In the genomic region with DNA sequence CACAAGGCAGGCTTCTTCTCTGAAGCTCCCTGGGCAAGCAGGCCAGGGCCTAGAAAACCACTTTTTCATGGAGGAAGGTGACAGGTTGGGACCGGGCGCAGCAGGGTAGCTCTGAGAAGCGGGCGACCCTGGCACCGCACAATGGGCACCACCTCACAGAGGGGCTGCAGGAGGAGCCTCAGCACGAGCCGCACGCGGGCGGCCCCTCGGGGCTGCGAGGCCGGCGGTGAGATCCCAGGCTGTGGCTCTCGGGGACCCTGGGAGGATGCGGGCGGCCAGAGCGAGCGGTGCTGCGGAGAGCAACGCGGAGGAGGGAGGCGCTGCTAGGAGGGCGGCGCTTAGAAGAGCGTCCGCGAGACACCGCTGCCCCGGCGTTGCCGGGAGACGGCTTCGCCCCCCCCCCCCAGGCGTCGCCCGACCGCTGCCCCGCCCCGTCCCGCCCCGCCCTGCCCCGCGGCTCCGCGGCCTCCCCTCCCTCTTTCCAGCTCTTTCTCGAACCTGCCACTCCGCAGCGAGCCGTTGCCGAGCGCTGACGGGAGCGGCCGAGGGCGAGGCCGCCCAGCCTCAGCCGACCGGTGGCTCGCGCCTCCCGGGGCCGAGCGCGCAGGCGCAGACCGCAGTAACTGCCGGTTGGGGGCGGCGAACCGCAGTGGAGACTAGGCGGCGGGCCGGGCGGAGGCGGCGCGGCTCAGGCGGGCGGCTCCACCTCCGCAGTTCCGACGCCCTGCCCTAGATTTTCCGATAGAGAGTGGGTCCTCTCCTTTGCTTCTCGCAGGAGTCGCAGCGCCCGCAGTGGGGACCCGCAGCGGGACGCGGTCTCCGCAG, we compare ENCODE assay signal across 8 mouse cellular contexts. TPM values are rescaled to one million over a fixed set of nuclear protein-coding genes. Genes with fewer than 3 reads are reported as not detected.
A peak's percentile ranks its signal among the peaks of the same experiment; 100 is the strongest.
DNase-seq lines count a peak whose midpoint lies in the region; ATAC-seq lines count a peak whose summit lies in the region.

No protein-coding gene starts in this region.

- peaks cover 16% of the 10 kb centered on the region for H3K27me3 ChIP-seq in embryonic facial prominence, embryonic 10.5 days (replicated peaks; ENCODE audit: low read depth, poor library complexity, severe bottlenecking)
- H3K27me3 ChIP-seq in midbrain, embryonic 11.5 days (ENCODE audit: control insufficient read depth, insufficient read depth, low read length), result no peaks in the 10 kb centered on the region

- under 1% methylated on average over 90 of the region's 93 CpGs for WGBS in embryonic facial prominence, embryonic 10.5 days
- WGBS in midbrain, embryonic 11.5 days, result under 1% methylated on average over 81 of the region's 93 CpGs

- DNase-seq in adrenal gland, postnatal 14 days, result peak; percentile 96
- peak; percentile 93 for DNase-seq in embryonic facial prominence, embryonic 10.5 days (ENCODE audit: low spot score)
- DNase-seq in kidney, adult 11 months, result peak; percentile 89
- DNase-seq in left cerebral cortex, postnatal 4 days, result peak; percentile 95
- DNase-seq in midbrain, embryonic 11.5 days (ENCODE audit: low spot score, missing footprints), result peak; percentile 100
- DNase-seq in right cerebral cortex, postnatal 4 days, result peak; percentile 96
- peak; percentile 90 for DNase-seq in yolk sac, embryonic 10.5 days (ENCODE audit: low spot score)

- H3K36me3 ChIP-seq in embryonic facial prominence, embryonic 10.5 days (replicated peaks), result no peaks in the 10 kb centered on the region
- no peaks in the 10 kb centered on the region for H3K36me3 ChIP-seq in midbrain, embryonic 11.5 days (ENCODE audit: control insufficient read depth, insufficient read depth, low read length)

- peak overlapping the region; percentile 92 for H3K4me2 ChIP-seq in midbrain, embryonic 11.5 days

- peak overlapping the region; percentile 75 for H3K9ac ChIP-seq in midbrain, embryonic 11.5 days (ENCODE audit: low read length)

- H3K27ac ChIP-seq in embryonic facial prominence, embryonic 10.5 days (replicated peaks), result peak overlapping the region; percentile 88
- peak overlapping the region; percentile 89 for H3K27ac ChIP-seq in midbrain, embryonic 11.5 days (ENCODE audit: low read depth, low read length)

- H3K4me3 ChIP-seq in embryonic facial prominence, embryonic 10.5 days, result peak overlapping the region; percentile 82
- H3K4me3 ChIP-seq in midbrain, embryonic 11.5 days (ENCODE audit: low read depth, low read length), result peak overlapping the region; percentile 79

- peaks cover 22% of the 10 kb centered on the region for H3K4me1 ChIP-seq in embryonic facial prominence, embryonic 10.5 days
- H3K4me1 ChIP-seq in midbrain, embryonic 11.5 days (ENCODE audit: control insufficient read depth, insufficient read depth, low read length), result peaks cover 6% of the 10 kb centered on the region; the same call in 1 of the 2 replicates

- intact Hi-C loops in left cerebral cortex, postnatal 4 days (cut with DNase I), result loop anchor here (5.0 kb wide), 1 partner anchor 218 kb away; no protein-coding TSS in a partner anchor

- peak; percentile 69 for ATAC-seq in granulocyte monocyte progenitor cell, adult 5-6 weeks (replicated peaks; ENCODE audit: poor library complexity, severe bottlenecking)
- ATAC-seq in midbrain, embryonic 11.5 days (ENCODE audit: low FRiP score), result peak; percentile 95

- H3K9me3 ChIP-seq in embryonic facial prominence, embryonic 10.5 days, result no peaks in the 10 kb centered on the region
- H3K9me3 ChIP-seq in midbrain, embryonic 11.5 days (ENCODE audit: control insufficient read depth, low read length), result no peaks in the 10 kb centered on the region

RNA-seq across cellular contexts. Expression of gene Hspa4l, which starts 0.8 kb away (rescaled TPM):
- total RNA-seq in adrenal gland, postnatal 14 days (2021), result 30.4 and 36.2 TPM in 2 replicates
- polyA plus RNA-seq in embryonic facial prominence, embryonic 10.5 days (2016; fragmentation: Nextera tagmentation; extraction: Ambion mirVana), result 20.9 and 27.8 TPM in 2 replicates
- 14.8 and 23.1 TPM in 2 replicates for total RNA-seq in granulocyte monocyte progenitor cell, adult 5-6 weeks (2014; fragmentation: Nextera tagmentation)
- total RNA-seq in granulocyte monocyte progenitor cell, adult 5-6 weeks (2017), result 36.2 and 41.4 TPM in 2 replicates
- 10 to 100 TPM; 55.6 to 55.8 TPM for total RNA-seq in left cerebral cortex, postnatal 4 days (2021)
- 68.3 and 77.0 TPM in 2 replicates for polyA plus RNA-seq in midbrain, embryonic 11.5 days (2014; fragmentation: Nextera tagmentation; extraction: Ambion mirVana)

RNA-seq across cellular contexts. Expression of gene Slc25a31, which starts 36.4 kb away (rescaled TPM):
- not detected in 2 replicates for total RNA-seq in adrenal gland, postnatal 14 days (2021)
- 0.11 TPM in 1 of 2 replicates, not detected in the other for polyA plus RNA-seq in embryonic facial prominence, embryonic 10.5 days (2016; fragmentation: Nextera tagmentation; extraction: Ambion mirVana)
- not detected in 2 replicates for total RNA-seq in granulocyte monocyte progenitor cell, adult 5-6 weeks (2014; fragmentation: Nextera tagmentation)
- not detected in 2 replicates for total RNA-seq in granulocyte monocyte progenitor cell, adult 5-6 weeks (2017)
- under 1 TPM; 0.22 to 0.24 TPM for total RNA-seq in left cerebral cortex, postnatal 4 days (2021)
- 0.25 and 0.65 TPM in 2 replicates for polyA plus RNA-seq in midbrain, embryonic 11.5 days (2014; fragmentation: Nextera tagmentation; extraction: Ambion mirVana)

RNA-seq across cellular contexts. Expression of gene Plk4, which starts 54.8 kb away (rescaled TPM):
- total RNA-seq in adrenal gland, postnatal 14 days (2021), result 11.0 and 12.2 TPM in 2 replicates
- polyA plus RNA-seq in embryonic facial prominence, embryonic 10.5 days (2016; fragmentation: Nextera tagmentation; extraction: Ambion mirVana), result 83.9 and 84.1 TPM in 2 replicates
- 24.9 and 48.1 TPM in 2 replicates for total RNA-seq in granulocyte monocyte progenitor cell, adult 5-6 weeks (2014; fragmentation: Nextera tagmentation)
- total RNA-seq in granulocyte monocyte progenitor cell, adult 5-6 weeks (2017), result 85.3 and 87.9 TPM in 2 replicates
- 10 to 100 TPM; 10.8 to 11.8 TPM for total RNA-seq in left cerebral cortex, postnatal 4 days (2021)
- 63.6 and 72.8 TPM in 2 replicates for polyA plus RNA-seq in midbrain, embryonic 11.5 days (2014; fragmentation: Nextera tagmentation; extraction: Ambion mirVana)

Comparison
In these comparisons a context has a peak if more than half of its experiments do, and no peak if none do; other contexts are left out.
1. Peak in every context shown above with its lines: DNase-seq, ATAC-seq, H3K4me3 ChIP-seq and H3K27ac ChIP-seq.